Mouse (Mus musculus) urinary bladder, postnatal 4 days (tissue): Measurements from ENCODE around the gene Phlda2.

Source experiments
- DNase-seq, 2 experiments: peaks; one replicate each; pipeline ENCODE4 v3.0.0; 2021 to 2022; ENCODE audit warnings: low spot score in 2 of 2

The Phlda2 gene

DNA sequence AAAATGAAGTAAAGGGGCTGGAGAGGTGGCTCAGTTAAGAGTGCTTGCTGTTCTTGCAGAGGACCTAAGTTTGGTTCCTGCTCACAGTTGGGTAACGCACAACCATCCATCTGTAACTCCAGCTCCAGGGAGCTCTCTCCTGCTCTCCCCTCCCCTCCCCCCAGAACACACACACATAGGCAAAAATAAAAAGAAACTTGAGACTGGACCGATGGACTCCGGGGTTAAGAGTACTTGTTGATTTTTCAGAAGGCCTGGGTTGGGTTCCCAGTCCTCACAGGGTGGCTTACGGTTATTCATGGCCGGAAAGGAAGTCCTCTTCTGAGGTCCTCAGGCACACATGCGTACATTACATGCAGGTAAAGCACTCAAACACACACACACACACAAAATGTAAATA is 976 bp upstream of the Phlda2 start:
- no peak for DNase-seq

DNA sequence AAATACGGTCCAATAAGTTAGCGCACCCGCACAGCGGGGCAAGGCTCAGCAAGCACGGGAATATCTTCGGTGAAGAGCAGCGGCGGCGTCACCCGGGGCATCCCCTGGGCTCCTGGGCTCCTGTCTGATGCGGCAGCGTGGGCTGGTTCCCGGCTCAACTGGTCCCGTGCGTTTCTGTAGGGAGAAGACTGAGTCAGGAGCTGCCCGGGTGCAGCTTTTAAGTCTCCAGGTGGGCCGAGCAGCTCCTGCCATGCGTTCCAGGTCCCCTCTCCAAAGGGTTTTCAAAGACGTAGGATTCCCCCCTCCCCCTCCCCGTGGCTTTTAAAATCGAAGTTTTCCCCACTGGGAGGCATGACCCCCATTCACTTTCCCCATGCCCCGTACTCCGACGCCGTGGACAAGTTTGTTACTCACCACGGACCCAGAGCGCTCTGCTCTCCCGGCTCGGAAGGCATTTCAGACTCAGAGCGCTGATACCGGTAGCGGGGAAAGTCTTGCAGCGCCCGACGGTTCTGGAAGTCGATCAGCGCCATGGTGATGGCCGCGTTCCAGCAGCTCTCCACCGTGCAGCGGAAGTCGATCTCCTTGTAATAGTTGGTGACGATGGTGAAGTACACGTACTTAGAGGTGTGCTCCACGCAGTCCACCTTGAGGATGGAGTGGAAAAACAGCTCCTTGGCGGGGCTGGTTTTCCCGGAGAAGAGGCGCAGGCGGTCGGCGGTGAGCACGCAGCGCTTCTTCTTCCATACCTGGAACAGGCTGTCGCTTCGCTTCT is 1.1 kb downstream of the Phlda2 start:
- DNase-seq: peak in 1 of 2 experiments; percentile 27

DNA sequence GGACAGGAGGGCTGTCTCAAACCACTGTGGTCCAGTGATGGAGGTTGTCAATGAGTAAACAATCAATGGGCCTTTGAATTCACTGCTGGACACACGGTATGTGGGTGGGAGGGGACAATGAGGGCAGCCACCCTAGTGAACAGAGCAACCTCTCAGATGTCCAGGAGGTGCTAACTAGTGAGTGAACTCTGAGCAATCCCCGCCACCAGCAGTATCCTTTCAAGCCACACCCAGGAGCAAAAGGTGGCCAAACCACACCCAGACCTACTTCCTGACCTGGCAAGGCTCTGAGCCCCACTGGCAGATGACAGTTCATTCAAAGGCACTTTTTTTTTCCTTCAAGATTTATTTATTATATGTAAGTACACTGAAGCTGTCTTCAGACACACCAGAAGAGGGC is 2.0 kb downstream of the Phlda2 start:
- DNase-seq: no peak

DNA sequence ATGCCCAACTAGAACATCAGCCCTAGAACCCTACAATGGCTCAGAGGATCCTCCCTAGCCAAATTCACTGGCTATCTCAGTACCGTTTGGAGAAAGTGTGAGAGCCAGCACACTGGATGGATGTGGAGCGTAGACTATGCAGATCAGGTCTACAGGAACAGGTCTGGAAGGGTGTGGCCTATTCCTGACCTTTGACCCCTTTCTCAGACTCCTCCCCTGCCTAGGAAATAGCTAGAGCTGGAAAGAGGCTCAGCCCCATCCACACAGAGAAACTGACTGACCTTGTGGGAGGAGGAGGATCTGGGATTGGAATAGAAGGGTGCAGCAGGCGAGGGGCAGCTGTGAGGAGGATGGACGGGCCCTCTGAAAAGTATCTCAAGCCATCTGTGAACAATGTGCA is 4.4 kb downstream of the Phlda2 start:
- DNase-seq: no peak

DNA sequence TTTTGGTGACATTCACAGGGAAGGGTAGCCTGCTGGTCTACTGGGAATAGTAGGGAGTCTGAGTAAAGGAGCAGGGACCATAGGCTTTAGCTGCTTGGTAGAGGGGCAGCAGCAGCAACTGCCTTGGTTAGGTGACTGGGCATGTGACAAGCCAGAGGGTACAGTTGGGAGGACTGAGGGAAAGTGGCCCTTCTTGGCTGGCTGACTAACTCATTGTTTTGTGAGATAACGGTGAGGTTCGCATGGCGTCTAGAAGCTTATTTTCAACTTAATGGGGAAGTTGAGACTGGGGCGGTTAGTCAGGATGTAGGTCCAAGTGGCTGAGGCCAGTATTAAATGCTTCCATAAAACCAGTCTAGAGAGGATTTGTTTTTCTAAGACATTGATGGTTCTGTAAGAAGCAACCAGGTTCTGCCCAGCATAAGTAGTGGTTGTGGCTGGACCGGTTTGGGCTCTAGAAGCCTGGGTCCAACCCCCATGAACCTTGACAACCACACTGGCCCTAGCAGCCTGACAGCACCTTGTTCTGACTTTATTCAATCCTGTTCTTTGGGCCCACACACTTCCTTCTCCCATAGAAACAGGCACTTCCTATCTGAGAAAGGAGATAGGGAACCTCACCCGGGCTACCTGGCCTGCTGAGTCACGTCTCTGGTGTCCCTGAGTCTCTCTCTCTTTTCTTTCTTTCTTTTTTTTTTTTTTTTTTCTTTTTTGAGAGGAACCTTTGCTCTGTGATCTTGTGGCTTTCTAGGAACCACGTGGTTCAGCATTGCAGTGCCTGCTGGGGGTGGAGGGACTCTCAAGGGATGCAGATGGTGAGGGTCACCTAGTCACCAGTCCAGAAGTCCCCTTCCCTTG is 7.6 kb downstream of the Phlda2 start:
- no peak for DNase-seq

DNA sequence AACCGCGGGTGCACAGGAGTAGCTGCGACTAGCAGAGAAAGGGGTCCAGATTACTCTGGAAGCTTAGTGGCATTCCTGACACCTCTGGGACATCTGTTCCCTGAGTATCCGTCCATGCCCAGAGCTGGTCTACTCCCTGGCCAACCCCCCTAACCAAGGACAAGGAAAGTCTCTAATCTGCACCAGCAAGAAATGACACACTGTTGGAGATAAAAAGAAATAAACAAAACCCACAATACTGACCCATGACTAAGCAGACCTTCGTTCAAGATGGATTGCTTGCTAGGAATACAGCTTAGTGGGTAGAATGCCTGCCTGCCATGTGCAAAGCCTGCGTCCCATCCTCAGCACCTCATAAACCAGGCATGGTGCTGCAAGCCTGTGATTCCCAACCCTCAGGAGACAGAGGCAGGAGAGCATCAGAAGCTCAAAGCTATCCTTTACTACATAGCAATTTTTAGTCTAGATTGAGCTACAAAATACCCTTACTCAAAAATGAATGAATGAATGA is 9.3 kb downstream of the Phlda2 start:
- DNase-seq: no peak

DNA sequence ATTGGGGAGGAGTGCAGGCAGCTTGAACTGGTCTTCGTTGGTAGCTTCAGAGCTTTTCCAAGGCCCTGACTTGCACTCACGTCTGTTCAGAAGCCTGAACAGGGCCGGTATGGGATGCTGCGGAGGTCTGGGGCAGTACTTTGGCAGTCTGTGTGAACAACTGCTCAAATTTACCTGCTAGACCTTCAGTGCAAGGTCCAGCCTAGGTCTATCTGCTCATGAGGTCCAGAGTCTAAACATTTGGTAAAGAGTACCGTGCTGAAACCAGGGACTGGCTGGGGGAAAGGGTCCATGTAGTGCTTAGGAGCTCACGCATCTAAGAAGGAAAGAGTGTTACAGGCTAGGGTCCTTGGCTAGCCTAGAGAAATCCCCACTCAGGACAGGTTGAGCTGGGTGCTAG is 13.2 kb downstream of the Phlda2 start:
- DNase-seq: no peak

DNA sequence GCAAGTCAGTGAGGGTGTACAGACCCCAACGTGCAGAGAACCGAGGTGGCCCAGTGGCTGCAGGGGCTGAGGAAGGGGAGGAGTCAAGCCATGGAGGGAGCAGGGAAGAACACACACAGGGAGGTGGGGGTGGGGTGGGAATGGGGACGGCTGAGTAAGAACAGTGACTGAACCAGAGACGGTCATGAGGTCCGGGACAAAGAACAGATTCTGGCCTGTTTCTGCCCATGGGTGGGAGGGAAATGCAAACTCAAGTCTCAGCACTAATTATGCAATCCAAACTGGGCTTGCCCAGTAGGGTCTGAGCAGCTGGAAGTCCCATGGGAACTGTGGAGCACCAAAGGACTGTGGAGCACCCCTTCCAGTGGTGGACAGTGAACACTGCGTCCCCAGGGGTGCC is 20.4 kb downstream of the Phlda2 start:
- DNase-seq: no peak

DNA sequence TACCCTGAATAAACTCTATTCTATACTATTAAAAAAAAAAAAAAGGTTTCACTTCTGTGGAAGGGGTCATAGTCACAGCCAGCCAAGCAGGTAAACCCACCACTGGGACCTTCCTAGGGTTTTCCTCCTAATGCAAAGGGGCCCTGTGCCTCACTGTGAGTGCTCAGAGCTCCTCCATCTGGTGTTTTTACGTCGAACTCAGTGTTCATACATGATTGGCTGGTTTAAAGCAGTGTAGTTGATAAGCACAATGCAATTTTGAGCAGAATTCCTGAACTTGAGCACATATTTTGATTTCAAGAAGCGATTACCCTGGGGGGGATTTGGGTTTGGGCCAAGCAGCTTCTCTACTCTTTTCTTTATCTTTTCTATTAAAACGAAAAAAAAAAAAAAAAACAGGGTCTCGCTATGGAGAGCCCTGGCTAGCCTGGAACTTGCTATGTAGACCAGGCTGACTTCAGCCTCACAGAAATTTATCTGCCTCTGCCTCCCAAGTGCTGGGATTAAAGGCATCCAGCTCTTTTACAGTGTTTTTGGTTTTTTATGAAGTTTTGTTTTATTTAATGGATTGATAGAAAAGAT is 21.1 kb downstream of the Phlda2 start:
- no peak for DNase-seq

DNA sequence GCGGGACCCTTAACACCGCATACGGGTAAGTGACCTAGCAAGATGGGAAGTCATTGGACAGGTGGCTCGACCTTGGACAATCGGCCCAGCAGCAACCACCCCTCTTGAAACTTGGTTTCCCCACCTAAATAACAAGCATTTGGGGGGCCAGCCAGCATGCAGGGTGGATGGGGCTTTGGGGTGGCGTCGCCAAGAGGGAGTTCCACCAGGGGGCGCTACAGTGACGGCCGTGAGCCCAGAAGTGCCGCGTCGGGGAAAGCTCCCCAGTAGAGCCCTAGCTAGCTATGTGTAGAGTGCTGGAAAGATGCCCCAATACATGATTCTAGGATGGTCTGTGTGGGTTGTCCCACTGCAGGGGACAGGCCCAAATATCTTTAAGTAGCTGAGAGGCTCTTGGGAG is 22.5 kb downstream of the Phlda2 start:
- DNase-seq: peak; percentile 54 to 76

DNA sequence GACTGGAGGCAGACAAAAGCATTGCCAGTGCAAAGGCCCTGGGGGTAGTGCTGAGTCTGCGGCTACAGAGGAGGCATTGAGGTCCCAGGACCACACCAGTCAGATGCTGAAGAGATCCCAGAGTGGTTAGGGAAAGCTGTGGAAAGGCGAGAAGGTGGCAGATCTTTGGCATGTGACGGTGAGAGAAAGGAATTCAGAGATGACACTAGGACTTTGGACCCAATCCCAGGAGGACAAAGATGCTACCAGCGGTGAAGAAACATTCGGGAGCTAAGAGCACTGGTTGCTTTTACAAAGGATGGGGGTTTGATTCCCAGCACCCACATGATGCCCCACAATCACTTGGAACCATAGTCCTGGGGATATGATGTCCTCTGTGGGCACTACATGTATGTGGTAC is 25.1 kb downstream of the Phlda2 start:
- no peak for DNase-seq

DNA sequence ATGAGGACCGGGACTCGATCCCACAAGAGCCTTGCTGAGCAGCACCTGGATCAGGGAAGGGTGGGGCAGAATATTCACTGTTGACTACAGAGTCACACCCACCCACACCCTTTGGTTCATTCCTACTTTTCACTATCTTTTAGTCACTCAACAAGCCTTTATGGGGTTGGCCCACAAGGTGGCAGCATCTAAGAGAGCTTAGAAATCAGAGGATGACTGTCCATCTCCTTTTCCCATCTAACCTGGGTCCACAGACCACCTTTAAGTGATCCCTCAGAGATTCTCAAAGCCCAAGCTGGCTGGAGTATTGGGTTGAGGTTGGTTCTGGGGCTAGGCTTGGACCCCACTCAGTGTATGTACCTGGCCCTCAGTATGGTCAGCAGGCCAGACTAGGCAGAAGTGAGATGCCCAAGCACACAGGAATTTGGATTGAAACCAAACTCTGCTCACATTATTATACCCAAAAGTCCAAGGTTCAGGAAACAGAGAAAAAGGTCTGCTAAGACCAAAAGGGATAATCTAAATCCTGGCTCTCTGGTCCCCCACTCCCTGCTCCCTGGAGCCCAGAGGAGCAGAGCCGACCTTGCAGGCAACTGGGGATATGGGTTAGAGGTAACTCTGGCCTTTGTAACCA is 26.1 kb downstream of the Phlda2 start:
- DNase-seq: no peak

DNA sequence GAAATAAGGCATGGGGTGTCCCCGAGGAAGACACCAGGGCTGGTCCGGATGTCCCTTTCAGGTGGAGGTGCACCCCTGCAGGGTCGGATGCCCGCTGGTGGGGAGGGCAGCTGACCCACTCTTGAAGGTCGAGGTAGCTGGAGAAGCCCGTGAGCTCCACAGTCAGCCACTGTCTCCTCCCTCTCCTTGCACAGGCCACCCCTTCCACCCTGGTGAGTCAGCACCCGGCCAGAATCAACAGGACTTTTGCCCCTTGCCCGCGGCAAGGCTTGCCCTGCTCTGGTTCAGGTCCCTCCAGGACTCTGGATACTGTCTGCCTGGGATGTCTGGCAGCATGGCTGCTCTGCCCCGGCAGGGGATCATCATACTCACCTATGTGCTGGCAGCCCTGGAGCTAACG is 27.1 kb downstream of the Phlda2 start:
- DNase-seq: no peak

DNA sequence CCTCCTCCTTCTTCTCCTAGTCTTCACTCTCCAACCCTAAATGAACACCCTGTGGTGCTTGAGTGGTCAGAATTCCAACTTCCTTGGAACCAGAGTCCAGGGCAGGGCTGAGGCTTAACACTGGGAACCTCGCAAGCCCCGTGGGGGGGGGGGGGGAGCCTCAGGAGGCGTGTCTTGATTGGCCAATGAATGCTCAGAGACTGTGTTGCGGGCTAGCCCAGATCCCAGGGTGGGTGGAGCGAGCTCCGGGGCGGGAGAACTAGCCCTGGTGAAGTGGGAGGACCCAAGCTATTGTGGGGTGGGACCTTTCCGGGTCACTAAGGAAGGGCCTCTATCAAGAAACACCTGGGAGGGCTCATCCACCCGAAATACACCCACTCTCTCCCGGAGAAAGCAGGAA is 28.1 kb downstream of the Phlda2 start:
- DNase-seq: no peak

DNA sequence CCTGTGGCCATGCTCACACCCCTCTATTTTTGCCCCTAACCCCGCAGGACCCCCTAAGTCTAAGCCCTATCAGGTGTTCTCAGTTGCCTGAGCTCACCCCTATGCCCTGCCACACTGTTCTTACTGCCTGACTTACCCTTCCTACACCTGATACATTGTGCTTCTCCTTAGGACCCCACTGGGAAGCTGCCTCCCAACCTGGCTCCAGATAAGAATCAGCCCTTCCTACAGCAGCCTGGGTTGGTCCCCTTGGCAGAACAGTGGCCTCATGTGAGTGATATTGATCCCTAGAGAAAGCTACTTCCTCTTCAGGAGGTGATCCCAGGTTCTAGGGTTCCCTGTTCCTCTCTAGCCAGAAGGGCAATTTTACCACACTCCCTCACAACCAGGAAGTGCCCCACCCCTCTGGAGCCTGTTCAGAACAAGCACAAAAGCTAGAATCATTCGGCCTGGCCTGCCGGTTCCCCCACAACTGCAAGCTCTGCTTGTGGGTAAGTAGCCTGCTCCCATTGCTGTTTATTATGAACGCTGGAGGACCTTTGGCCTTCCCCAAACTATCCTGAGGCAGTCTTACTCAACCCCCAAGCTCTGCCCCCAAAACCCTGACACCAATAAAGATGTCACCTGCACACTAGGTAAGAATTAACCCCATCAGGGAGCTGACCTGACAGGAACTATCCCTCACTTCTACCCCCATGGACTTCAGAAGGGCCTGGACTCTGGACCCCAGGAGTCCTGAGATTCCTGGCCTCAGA is 29.4 kb downstream of the Phlda2 start, which contains the start of gene Slc22a18:
Slc22a18 (plus strand) TSS at position 390 of the 755 bp plus-strand sequence.
- DNase-seq: peak in 1 of 2 experiments; percentile 32

DNA sequence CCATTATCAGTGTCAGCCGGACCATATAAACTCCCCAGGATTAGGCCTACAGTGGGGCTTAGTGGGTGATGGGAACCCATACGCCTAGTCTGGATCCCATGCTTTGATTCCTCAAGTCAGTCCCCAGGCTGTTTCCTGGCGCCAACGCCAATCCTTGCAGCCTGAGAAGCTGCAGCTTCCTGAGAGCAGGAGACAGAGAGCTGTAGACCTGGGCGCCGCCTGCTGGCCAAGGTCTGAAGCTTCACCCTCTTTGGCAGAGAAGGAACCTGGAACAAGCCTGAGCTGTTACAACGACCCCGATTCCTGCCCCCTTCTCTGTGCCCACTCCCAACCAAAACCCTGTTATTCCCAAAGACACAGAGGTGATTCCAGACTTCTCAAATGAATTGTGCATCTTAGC is 33.0 kb downstream of the Phlda2 start:
- DNase-seq: peak; percentile 75 to 86

DNA sequence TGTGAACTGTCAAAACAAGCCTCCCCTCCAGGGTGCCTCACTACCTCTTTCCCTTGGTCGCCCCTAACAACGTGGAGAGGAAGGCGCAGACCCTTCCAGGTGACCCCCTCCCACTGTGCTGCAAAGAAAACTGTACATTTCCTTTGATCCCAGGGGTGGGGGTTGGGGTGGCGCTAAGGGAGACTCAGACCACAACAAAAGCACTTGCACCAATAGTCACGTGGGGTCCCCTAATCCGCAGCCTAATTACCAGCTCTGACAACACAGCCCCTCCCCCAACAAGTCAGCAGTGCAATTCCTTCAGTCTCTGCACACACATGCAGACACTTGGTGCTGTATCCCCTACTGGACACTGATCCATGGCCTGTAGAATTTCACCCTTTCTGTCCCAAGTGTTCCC is 35.2 kb downstream of the Phlda2 start:
- DNase-seq: no peak

DNA sequence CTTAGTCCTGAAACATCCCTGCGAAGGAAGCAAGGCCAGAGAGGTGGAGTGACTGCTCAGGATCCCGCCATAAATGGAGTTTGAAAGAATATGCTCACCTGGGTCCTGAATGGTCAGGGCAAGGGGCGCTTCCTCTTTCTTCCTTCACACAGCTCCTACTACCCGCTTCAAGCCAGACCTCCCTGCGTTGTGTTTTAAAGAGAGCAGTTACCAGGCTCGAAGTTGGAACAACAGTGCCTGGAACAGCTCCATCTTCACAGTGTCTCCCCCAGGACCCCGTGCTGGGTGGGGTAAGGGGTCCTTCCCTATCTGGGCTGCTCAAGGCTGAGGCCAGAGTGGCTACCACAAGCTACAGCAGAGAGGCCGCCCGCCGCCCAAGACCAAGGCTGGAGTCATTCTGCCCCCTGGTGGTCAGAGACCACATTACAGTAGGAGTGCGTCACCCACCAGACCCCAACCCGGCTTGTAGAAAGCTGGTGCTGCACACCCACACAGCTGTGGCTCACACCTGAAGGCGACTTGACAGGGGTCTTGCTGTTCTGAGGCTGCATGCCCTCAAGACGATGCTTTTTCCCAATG is 36.8 kb downstream of the Phlda2 start:
- DNase-seq: peak; percentile 74 to 89

DNA sequence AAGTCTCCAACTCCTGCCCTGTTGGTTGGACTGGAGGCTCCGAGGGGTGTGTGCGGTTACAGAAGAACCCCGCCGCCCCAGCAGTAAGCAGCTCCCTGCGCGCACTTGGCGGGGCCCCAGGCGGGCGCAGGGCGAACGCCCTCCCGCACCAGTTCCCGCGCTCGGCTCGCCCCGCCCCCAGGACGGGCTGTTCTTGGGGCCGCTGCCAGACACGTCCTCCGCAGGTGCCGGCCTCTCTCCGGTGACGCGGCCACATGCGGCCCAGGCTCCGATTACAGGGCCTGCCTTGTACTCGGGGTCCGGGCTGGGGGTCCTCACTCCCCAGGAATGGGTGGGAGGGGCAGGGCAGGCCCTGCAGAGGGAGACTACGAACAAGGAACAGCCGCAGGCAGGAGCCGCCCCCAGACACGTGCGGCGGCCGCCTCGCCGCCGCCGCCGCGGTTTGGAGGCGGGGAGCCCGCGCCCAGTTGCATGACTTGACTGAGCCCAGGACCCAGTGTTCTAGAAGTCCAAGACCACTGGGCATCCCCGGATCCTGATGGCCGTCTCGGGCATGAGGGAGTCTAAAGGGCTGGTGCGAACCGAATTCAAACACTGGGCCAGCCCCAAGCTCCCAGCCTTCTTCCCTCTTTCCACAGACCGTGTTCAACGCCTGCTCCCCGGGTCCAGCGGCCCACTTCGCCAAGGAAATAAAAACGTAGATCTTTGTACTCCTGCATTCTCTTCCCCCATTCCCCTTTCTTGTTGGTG is 38.0 kb downstream of the Phlda2 start:
- peak; percentile 65 to 77 for DNase-seq

DNA sequence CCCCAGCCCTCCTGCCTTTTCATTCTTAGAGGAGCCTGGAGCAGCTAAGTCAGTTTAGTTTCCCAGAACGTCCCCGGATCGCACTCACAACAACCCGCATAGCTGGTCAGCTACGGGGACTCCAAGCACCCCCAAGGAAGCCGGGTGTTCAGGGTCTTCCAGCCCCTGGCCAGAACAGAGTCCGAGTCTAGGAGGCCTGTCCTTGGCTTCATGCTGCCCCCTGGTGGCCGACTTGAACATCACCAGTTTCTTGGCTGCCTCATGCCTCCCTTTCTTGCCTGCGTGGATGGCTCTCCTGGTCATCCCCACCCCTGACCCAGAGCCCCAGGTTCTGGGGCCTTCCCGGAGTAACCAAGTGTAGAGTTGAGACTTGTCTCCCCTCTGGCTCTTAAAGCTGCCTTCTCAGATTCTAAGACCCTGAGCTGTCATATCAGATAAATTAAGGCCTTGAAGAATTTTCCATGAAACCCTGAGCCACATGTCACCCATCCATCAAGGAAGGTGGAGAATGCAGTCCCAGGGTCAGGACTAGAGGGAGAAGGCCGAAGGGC is 39.0 kb downstream of the Phlda2 start:
- DNase-seq: peak; percentile 67 to 85
